Mouse (Mus musculus): ENCODE results near the gene Abcg1. TPM values are rescaled to one million over a fixed set of nuclear protein-coding genes. Genes with fewer than 3 reads are reported as not detected.

Abcg1 gene
- polyA plus RNA-seq, 1 experiment from 2014 or later, result 11.9 TPM

GRCm38 (mm10) chr17:31034674-31035356 lies 22.7 kb upstream of the Abcg1 start:
- Histone ChIP-seq H3K27ac (replicated peaks; ENCODE audit: low read depth, low read length) (no peak overlapping the region), H3K4me2 (ENCODE audit: low read depth, low read length) (no peak overlapping the region)
- ATAC-seq (ENCODE audit: low read depth), result no peak

GRCm38 (mm10) chr17:31036168-31036876 lies 21.2 kb upstream of the Abcg1 start:
- H3K9ac ChIP-seq (ENCODE audit: low read depth, low read length), result no peak overlapping the region
- DNase-seq (ENCODE audit: low spot score) (no peak), ATAC-seq (ENCODE audit: low read depth) (no peak)
- peaks cover 10% of the 10 kb centered on the region; the same call in 1 of the 2 replicates for H3K9me3 ChIP-seq (ENCODE audit: control insufficient read depth, low read length)
- no peak overlapping the region for H3K27ac ChIP-seq (replicated peaks; ENCODE audit: low read depth, low read length)
- WGBS, result 72% methylated on average over 22 of the region's 22 CpGs
- no peaks in the 10 kb centered on the region for H3K36me3 ChIP-seq (ENCODE audit: control insufficient read depth, insufficient read depth, low read length)
- H3K4me3 ChIP-seq (ENCODE audit: low read depth, low read length), result no peak overlapping the region
- H3K4me1 ChIP-seq (ENCODE audit: control insufficient read depth, insufficient read depth, low read length), result peaks cover 9% of the 10 kb centered on the region; the same call in 1 of the 2 replicates
- H3K4me2 ChIP-seq (ENCODE audit: low read depth, low read length), result no peak overlapping the region
- H3K27me3 ChIP-seq (replicated peaks; ENCODE audit: control insufficient read depth, insufficient read depth, low read length), result no peaks in the 10 kb centered on the region

More at GRCm38 (mm10) chr17:31034674-31035356, 22.7 kb upstream of the Abcg1 start:
- H3K27me3 ChIP-seq (replicated peaks; ENCODE audit: control insufficient read depth, insufficient read depth, low read length), result no peaks in the 10 kb centered on the region
- H3K9me3 ChIP-seq (ENCODE audit: control insufficient read depth, low read length), result peaks cover 10% of the 10 kb centered on the region; the same call in 1 of the 2 replicates
- H3K9ac ChIP-seq (ENCODE audit: low read depth, low read length), result no peak overlapping the region
- WGBS, result 82% methylated on average over 9 of the region's 9 CpGs
- no peak for DNase-seq (ENCODE audit: low spot score)
- no peak overlapping the region for H3K4me3 ChIP-seq (ENCODE audit: low read depth, low read length)
- peaks cover 9% of the 10 kb centered on the region; the same call in 1 of the 2 replicates for H3K4me1 ChIP-seq (ENCODE audit: control insufficient read depth, insufficient read depth, low read length)
- no peaks in the 10 kb centered on the region for H3K36me3 ChIP-seq (ENCODE audit: control insufficient read depth, insufficient read depth, low read length)

GRCm38 (mm10) chr17:31037331-31037730 lies 20.1 kb upstream of the Abcg1 start:
- no peak overlapping the region for H3K4me2 ChIP-seq (ENCODE audit: low read depth, low read length)
- peaks cover 2% of the 10 kb centered on the region; the same call in 1 of the 2 replicates for H3K9me3 ChIP-seq (ENCODE audit: control insufficient read depth, low read length)
- no peak overlapping the region for H3K27ac ChIP-seq (replicated peaks; ENCODE audit: low read depth, low read length)
- no peak overlapping the region for H3K4me3 ChIP-seq (ENCODE audit: low read depth, low read length)
- no peaks in the 10 kb centered on the region for H3K27me3 ChIP-seq (replicated peaks; ENCODE audit: control insufficient read depth, insufficient read depth, low read length)
- H3K9ac ChIP-seq (ENCODE audit: low read depth, low read length), result no peak overlapping the region
- DNase-seq (ENCODE audit: low spot score) (no peak), ATAC-seq (ENCODE audit: low read depth) (peak; percentile 24; the same call in 1 of the 2 replicates)
- 32% methylated on average over 8 of the region's 8 CpGs for WGBS
- H3K36me3 ChIP-seq (ENCODE audit: control insufficient read depth, insufficient read depth, low read length), result no peaks in the 10 kb centered on the region
- H3K4me1 ChIP-seq (ENCODE audit: control insufficient read depth, insufficient read depth, low read length), result peaks cover 9% of the 10 kb centered on the region; the same call in 1 of the 2 replicates

GRCm38 (mm10) chr17:31038381-31038780 lies 19.1 kb upstream of the Abcg1 start:
- no peaks in the 10 kb centered on the region for H3K36me3 ChIP-seq (ENCODE audit: control insufficient read depth, insufficient read depth, low read length)
- no peaks in the 10 kb centered on the region for H3K27me3 ChIP-seq (replicated peaks; ENCODE audit: control insufficient read depth, insufficient read depth, low read length)
- H3K9me3 ChIP-seq (ENCODE audit: control insufficient read depth, low read length), result no peaks in the 10 kb centered on the region
- WGBS, result 66% methylated on average over 4 of the region's 4 CpGs
- H3K4me1 ChIP-seq (ENCODE audit: control insufficient read depth, insufficient read depth, low read length), result peaks cover 9% of the 10 kb centered on the region; the same call in 1 of the 2 replicates
- H3K9ac ChIP-seq (ENCODE audit: low read depth, low read length), result no peak overlapping the region
- H3K4me3 ChIP-seq (ENCODE audit: low read depth, low read length), result no peak overlapping the region
- ATAC-seq (ENCODE audit: low read depth) (no peak), DNase-seq (ENCODE audit: low spot score) (no peak)
- H3K27ac ChIP-seq (replicated peaks; ENCODE audit: low read depth, low read length), result no peak overlapping the region
- H3K4me2 ChIP-seq (ENCODE audit: low read depth, low read length), result no peak overlapping the region

- H3K36me3 ChIP-seq (ENCODE audit: control insufficient read depth, insufficient read depth, low read length), result no peaks in the 10 kb centered on the region
- H3K27me3 ChIP-seq (replicated peaks; ENCODE audit: control insufficient read depth, insufficient read depth, low read length), result no peaks in the 10 kb centered on the region
- no peak overlapping the region for H3K4me2 ChIP-seq (ENCODE audit: low read depth, low read length)
- H3K27ac ChIP-seq (replicated peaks; ENCODE audit: low read depth, low read length), result no peak overlapping the region
- no peak overlapping the region for H3K4me3 ChIP-seq (ENCODE audit: low read depth, low read length)
- DNase-seq (ENCODE audit: low spot score) (no peak), ATAC-seq (ENCODE audit: low read depth) (no peak)
- 55% methylated on average over 7 of the region's 7 CpGs for WGBS
- H3K9me3 ChIP-seq (ENCODE audit: control insufficient read depth, low read length), result no peaks in the 10 kb centered on the region
- peaks cover 9% of the 10 kb centered on the region; the same call in 1 of the 2 replicates for H3K4me1 ChIP-seq (ENCODE audit: control insufficient read depth, insufficient read depth, low read length)
- H3K9ac ChIP-seq (ENCODE audit: low read depth, low read length), result no peak overlapping the region
These were observed 17.8 kb upstream of the Abcg1 start for GRCm38 (mm10) chr17:31039626-31040025.

GRCm38 (mm10) chr17:31040421-31040820 lies 17.1 kb upstream of the Abcg1 start:
- Histone ChIP-seq H3K27ac (replicated peaks; ENCODE audit: low read depth, low read length) (no peak overlapping the region), H3K4me3 (ENCODE audit: low read depth, low read length) (no peak overlapping the region), H3K4me1 (ENCODE audit: control insufficient read depth, insufficient read depth, low read length) (peaks cover 9% of the 10 kb centered on the region; the same call in 1 of the 2 replicates), H3K4me2 (ENCODE audit: low read depth, low read length) (no peak overlapping the region), H3K9ac (ENCODE audit: low read depth, low read length) (no peak overlapping the region), H3K36me3 (ENCODE audit: control insufficient read depth, insufficient read depth, low read length) (no peaks in the 10 kb centered on the region), H3K9me3 (ENCODE audit: control insufficient read depth, low read length) (no peaks in the 10 kb centered on the region), H3K27me3 (replicated peaks; ENCODE audit: control insufficient read depth, insufficient read depth, low read length) (no peaks in the 10 kb centered on the region)
- WGBS, result 53% methylated on average over 7 of the region's 7 CpGs
- ATAC-seq (ENCODE audit: low read depth) (no peak), DNase-seq (ENCODE audit: low spot score) (no peak)

- Histone ChIP-seq H3K36me3 (ENCODE audit: control insufficient read depth, insufficient read depth, low read length) (no peaks in the 10 kb centered on the region), H3K4me2 (ENCODE audit: low read depth, low read length) (no peak overlapping the region), H3K9me3 (ENCODE audit: control insufficient read depth, low read length) (no peaks in the 10 kb centered on the region), H3K4me1 (ENCODE audit: control insufficient read depth, insufficient read depth, low read length) (no peaks in the 10 kb centered on the region), H3K4me3 (ENCODE audit: low read depth, low read length) (no peak overlapping the region), H3K27ac (replicated peaks; ENCODE audit: low read depth, low read length) (no peak overlapping the region), H3K27me3 (replicated peaks; ENCODE audit: control insufficient read depth, insufficient read depth, low read length) (no peaks in the 10 kb centered on the region), H3K9ac (ENCODE audit: low read depth, low read length) (no peak overlapping the region)
- DNase-seq (ENCODE audit: low spot score) (no peak), ATAC-seq (ENCODE audit: low read depth) (no peak)
- 59% methylated on average over 2 of the region's 2 CpGs for WGBS
These were observed 14.7 kb upstream of the Abcg1 start for GRCm38 (mm10) chr17:31042751-31043150.

GRCm38 (mm10) chr17:31057891-31058744 lies 643 bp downstream of the Abcg1 start:
- Histone ChIP-seq H3K9ac (ENCODE audit: low read depth, low read length) (peak overlapping the region; percentile 60), H3K36me3 (ENCODE audit: control insufficient read depth, insufficient read depth, low read length) (no peaks in the 10 kb centered on the region), H3K9me3 (ENCODE audit: control insufficient read depth, low read length) (peaks cover 7% of the 10 kb centered on the region), H3K27me3 (replicated peaks; ENCODE audit: control insufficient read depth, insufficient read depth, low read length) (peaks cover 20% of the 10 kb centered on the region), H3K4me2 (ENCODE audit: low read depth, low read length) (peak overlapping the region; percentile 92), H3K4me3 (ENCODE audit: low read depth, low read length) (peak overlapping the region; percentile 58), H3K4me1 (ENCODE audit: control insufficient read depth, insufficient read depth, low read length) (peaks cover 9% of the 10 kb centered on the region; the same call in 1 of the 2 replicates), H3K27ac (replicated peaks; ENCODE audit: low read depth, low read length) (no peak overlapping the region; the same call in 1 of the 2 replicates)
- WGBS, result 2% methylated on average over 26 of the region's 31 CpGs
- peak; percentile 37 for ATAC-seq (ENCODE audit: low read depth)
- no peak for DNase-seq (ENCODE audit: low spot score)
